Mouse (Mus musculus): ENCODE results near the gene Ephx1. TPM values are rescaled to one million over a fixed set of nuclear protein-coding genes. Genes with fewer than 3 reads are reported as not detected.

Gene Ephx1
- polyA plus RNA-seq, 2 experiments = 6.7 to 6.8 TPM

DNA sequence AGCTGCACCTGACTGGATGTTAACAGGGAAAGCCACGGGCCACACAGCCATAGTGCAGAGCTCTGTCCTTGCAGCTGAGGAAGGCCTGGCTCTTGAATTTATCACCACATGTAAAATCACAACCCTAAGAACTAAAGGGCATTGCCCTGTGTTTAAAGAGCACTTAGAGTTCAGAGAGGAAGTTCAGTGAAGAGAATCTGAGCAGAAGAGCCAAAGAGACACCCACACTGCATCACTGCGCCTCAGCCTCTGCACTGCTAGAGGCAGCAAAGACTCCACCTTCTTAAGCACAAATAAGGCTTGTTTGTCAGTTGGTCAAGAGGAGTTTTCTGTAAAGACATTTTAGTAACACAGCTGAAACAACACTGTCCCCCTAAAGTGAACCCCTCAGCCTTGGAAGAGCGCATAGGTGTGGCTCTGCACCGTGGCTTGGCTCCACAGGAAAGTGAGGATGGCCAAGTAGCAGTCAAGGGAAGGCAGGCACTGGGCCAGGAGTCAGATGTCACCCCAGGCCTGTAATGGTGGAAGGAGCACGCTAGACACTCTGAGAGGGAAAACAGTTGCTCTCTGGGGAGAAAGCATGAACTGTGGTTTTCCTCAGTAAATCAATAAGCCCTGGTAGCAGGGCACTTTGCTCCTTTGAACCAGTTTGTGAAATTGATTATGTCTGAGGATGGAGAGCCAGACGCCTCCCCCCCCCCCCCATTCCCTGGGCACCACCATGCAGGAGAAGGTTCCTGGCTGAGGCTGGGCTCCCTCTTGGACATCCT, 5.8 kb downstream of the Ephx1 start:
- H3K36me3 ChIP-seq (ENCODE audit: control insufficient read depth, insufficient read depth, low read length) = no peaks in the 10 kb centered on the region
- DNase-seq (ENCODE audit: low spot score) (peak; percentile 18), ATAC-seq (ENCODE audit: low FRiP score, low read depth) (no peak)
- no peak overlapping the region for H3K4me2 ChIP-seq (replicated peaks; ENCODE audit: low read depth, low read length, severe bottlenecking)
- TF ChIP-seq POLR2A (IDR thresholded peaks at IDR 0.05; ENCODE audit: borderline replicate concordance, extremely low read depth, insufficient read depth, insufficient read length) = no peak
- no peaks in the 10 kb centered on the region for H3K9me3 ChIP-seq (ENCODE audit: control insufficient read depth, low read length)
- no peak overlapping the region for H3K9ac ChIP-seq (ENCODE audit: low read depth, low read length, severe bottlenecking)
- H3K27me3 ChIP-seq (ENCODE audit: control insufficient read depth, insufficient read depth, low read length) = no peaks in the 10 kb centered on the region
- H3K4me1 ChIP-seq (ENCODE audit: control insufficient read depth, insufficient read depth, low read length) = peaks cover 14% of the 10 kb centered on the region; the same call in 1 of the 2 replicates
- WGBS = 59% methylated on average over 6 of the region's 6 CpGs
- no peak overlapping the region for H3K4me3 ChIP-seq (replicated peaks; ENCODE audit: low read length)
- H3K27ac ChIP-seq (replicated peaks; ENCODE audit: low read depth, low read length) = no peak overlapping the region

- Histone ChIP-seq H3K4me2 (replicated peaks; ENCODE audit: low read depth, low read length, severe bottlenecking) (no peak overlapping the region), H3K36me3 (ENCODE audit: control insufficient read depth, insufficient read depth, low read length) (no peaks in the 10 kb centered on the region), H3K27me3 (ENCODE audit: control insufficient read depth, insufficient read depth, low read length) (no peaks in the 10 kb centered on the region), H3K9ac (ENCODE audit: low read depth, low read length, severe bottlenecking) (no peak overlapping the region), H3K4me1 (ENCODE audit: control insufficient read depth, insufficient read depth, low read length) (peaks cover 14% of the 10 kb centered on the region; the same call in 1 of the 2 replicates), H3K4me3 (replicated peaks; ENCODE audit: low read length) (no peak overlapping the region), H3K27ac (replicated peaks; ENCODE audit: low read depth, low read length) (no peak overlapping the region), H3K9me3 (ENCODE audit: control insufficient read depth, low read length) (no peaks in the 10 kb centered on the region)
- 80% methylated on average over 6 of the region's 6 CpGs for WGBS
- DNase-seq (ENCODE audit: low spot score) (no peak), ATAC-seq (ENCODE audit: low FRiP score, low read depth) (no peak)
- no peak for TF ChIP-seq POLR2A (IDR thresholded peaks at IDR 0.05; ENCODE audit: borderline replicate concordance, extremely low read depth, insufficient read depth, insufficient read length)
These were observed 7.3 kb downstream of the Ephx1 start for GRCm38 (mm10) chr1:181013446-181013845.

DNA sequence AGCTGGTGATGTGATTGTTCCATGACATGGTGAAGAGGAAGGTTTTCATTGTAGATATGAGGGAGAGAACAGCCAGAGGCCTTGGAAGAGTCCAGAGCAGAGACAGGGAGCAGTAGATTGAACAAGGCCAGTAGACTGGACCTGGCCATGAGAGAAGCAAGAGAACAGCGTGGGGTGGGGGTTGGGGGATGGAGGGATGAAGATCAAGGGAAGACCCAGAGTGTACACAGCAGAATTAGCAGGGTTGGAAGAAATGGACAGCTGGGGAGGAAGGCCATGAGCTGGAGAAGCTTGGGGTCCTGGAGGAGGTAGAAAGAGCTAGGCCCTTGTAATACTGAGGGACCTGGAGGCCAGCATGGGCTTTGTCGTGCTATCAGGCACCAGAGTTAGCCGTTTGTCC, 8.3 kb downstream of the Ephx1 start:
- Histone ChIP-seq H3K27me3 (ENCODE audit: control insufficient read depth, insufficient read depth, low read length) (no peaks in the 10 kb centered on the region), H3K9ac (ENCODE audit: low read depth, low read length, severe bottlenecking) (no peak overlapping the region), H3K4me3 (replicated peaks; ENCODE audit: low read length) (no peak overlapping the region), H3K4me1 (ENCODE audit: control insufficient read depth, insufficient read depth, low read length) (peaks cover 14% of the 10 kb centered on the region; the same call in 1 of the 2 replicates), H3K27ac (replicated peaks; ENCODE audit: low read depth, low read length) (no peak overlapping the region), H3K36me3 (ENCODE audit: control insufficient read depth, insufficient read depth, low read length) (no peaks in the 10 kb centered on the region), H3K4me2 (replicated peaks; ENCODE audit: low read depth, low read length, severe bottlenecking) (no peak overlapping the region), H3K9me3 (ENCODE audit: control insufficient read depth, low read length) (no peaks in the 10 kb centered on the region)
- WGBS = 86% methylated on average over 3 of the region's 3 CpGs
- ATAC-seq (ENCODE audit: low FRiP score, low read depth) (no peak), DNase-seq (ENCODE audit: low spot score) (no peak)
- TF ChIP-seq POLR2A (IDR thresholded peaks at IDR 0.05; ENCODE audit: borderline replicate concordance, extremely low read depth, insufficient read depth, insufficient read length) = no peak

DNA sequence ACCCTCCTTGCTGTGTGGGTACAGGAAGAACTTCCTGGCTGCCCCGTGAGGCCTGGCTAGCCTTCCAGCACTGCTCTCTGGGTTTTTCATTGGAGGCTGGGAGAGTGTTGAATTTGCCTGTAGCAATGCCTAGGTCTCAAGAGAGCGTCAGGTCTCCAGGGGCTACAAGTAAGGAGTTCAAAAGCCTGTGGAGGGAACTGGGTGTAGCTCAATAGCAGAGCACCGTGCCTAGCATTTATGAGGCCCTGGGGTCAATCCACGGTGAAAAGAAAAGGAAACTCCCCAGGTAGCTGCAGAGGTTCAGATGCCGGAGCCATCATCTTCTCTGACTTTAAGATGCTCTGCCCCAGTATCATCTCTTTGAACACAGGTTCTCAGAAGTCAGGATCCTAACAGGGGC, 9.1 kb downstream of the Ephx1 start:
- Histone ChIP-seq H3K27ac (replicated peaks; ENCODE audit: low read depth, low read length) (no peak overlapping the region), H3K27me3 (ENCODE audit: control insufficient read depth, insufficient read depth, low read length) (no peaks in the 10 kb centered on the region), H3K36me3 (ENCODE audit: control insufficient read depth, insufficient read depth, low read length) (no peaks in the 10 kb centered on the region), H3K9ac (ENCODE audit: low read depth, low read length, severe bottlenecking) (0 out of 2 replicates have a peak overlapping the region, but pooled peaks have one; percentile 4), H3K4me2 (replicated peaks; ENCODE audit: low read depth, low read length, severe bottlenecking) (no peak overlapping the region), H3K4me1 (ENCODE audit: control insufficient read depth, insufficient read depth, low read length) (peaks cover 14% of the 10 kb centered on the region; the same call in 1 of the 2 replicates), H3K9me3 (ENCODE audit: control insufficient read depth, low read length) (no peaks in the 10 kb centered on the region), H3K4me3 (replicated peaks; ENCODE audit: low read length) (no peak overlapping the region)
- no peak for ATAC-seq (ENCODE audit: low FRiP score, low read depth)
- DNase-seq (ENCODE audit: low spot score) = no peak
- WGBS = 42% methylated on average over 5 of the region's 5 CpGs
- TF ChIP-seq POLR2A (IDR thresholded peaks at IDR 0.05; ENCODE audit: borderline replicate concordance, extremely low read depth, insufficient read depth, insufficient read length) = no peak

- no peak for TF ChIP-seq POLR2A (IDR thresholded peaks at IDR 0.05; ENCODE audit: borderline replicate concordance, extremely low read depth, insufficient read depth, insufficient read length)
- 48% methylated on average over 4 of the region's 4 CpGs for WGBS
- DNase-seq (ENCODE audit: low spot score) = no peak
- ATAC-seq (ENCODE audit: low FRiP score, low read depth) = no peak
- no peak overlapping the region for H3K4me3 ChIP-seq (replicated peaks; ENCODE audit: low read length)
- no peak overlapping the region for H3K9ac ChIP-seq (ENCODE audit: low read depth, low read length, severe bottlenecking)
- H3K9me3 ChIP-seq (ENCODE audit: control insufficient read depth, low read length) = no peaks in the 10 kb centered on the region
- no peaks in the 10 kb centered on the region for H3K27me3 ChIP-seq (ENCODE audit: control insufficient read depth, insufficient read depth, low read length)
- H3K4me1 ChIP-seq (ENCODE audit: control insufficient read depth, insufficient read depth, low read length) = 0 out of 2 replicates have a peak, but pooled peaks cover 3% of the 10 kb centered on the region
- H3K36me3 ChIP-seq (ENCODE audit: control insufficient read depth, insufficient read depth, low read length) = no peaks in the 10 kb centered on the region
- H3K4me2 ChIP-seq (replicated peaks; ENCODE audit: low read depth, low read length, severe bottlenecking) = no peak overlapping the region
- H3K27ac ChIP-seq (replicated peaks; ENCODE audit: low read depth, low read length) = no peak overlapping the region
These were observed 10.4 kb downstream of the Ephx1 start for GRCm38 (mm10) chr1:181010171-181010932.
